Mouse (Mus musculus) neural tube, embryonic 13.5 days (tissue): ENCODE data around the gene Rprml. TPM values are rescaled to one million over a fixed set of nuclear protein-coding genes. Genes with fewer than 3 reads are reported as not detected.

Experiments
- ATAC-seq: fragments of 200-750 bp; cut with Nextera tagmentation; 2 replicates; pipeline ENCODE4 v1.8.0; 2017; ENCODE audit warnings: low read depth, mild to moderate bottlenecking, moderate TSS enrichment, moderate library complexity
- H3K27ac ChIP-seq: fragments of 300-500 bp; sonication (generic); replicated peaks from 2 replicates; pipeline ENCODE4 v1.5.1; 2015; ENCODE audit warnings: moderate library complexity, mild to moderate bottlenecking, inconsistent platforms
- H3K27me3 ChIP-seq: fragments of 300-500 bp; sonication (generic); 2 replicates; pipeline ENCODE4 v1.6.1; 2015; ENCODE audit warnings: mild to moderate bottlenecking, inconsistent platforms
- H3K36me3 ChIP-seq: fragments of 300-500 bp; sonication (generic); 2 replicates; pipeline ENCODE4 v1.6.1; 2015; ENCODE audit warnings: mild to moderate bottlenecking, inconsistent platforms
- H3K4me1 ChIP-seq: fragments of 300-500 bp; sonication (generic); replicated peaks from 2 replicates; pipeline ENCODE4 v1.6.1; 2015; ENCODE audit warnings: inconsistent platforms
- H3K4me2 ChIP-seq: fragments of 300-500 bp; sonication (generic); 2 replicates; pipeline ENCODE4 v1.6.1; 2015; ENCODE audit warnings: inconsistent platforms, mild to moderate bottlenecking, moderate library complexity
- H3K4me3 ChIP-seq: fragments of 300-500 bp; sonication (generic); 2 replicates; pipeline ENCODE4 v1.5.1; 2015; ENCODE audit warnings: mild to moderate bottlenecking, inconsistent platforms
- H3K9ac ChIP-seq: fragments of 300-500 bp; sonication (generic); 2 replicates; pipeline ENCODE4 v1.6.1; 2015; ENCODE audit warnings: moderate library complexity, mild to moderate bottlenecking, inconsistent platforms
- H3K9me3 ChIP-seq: fragments of 300-500 bp; sonication (generic); 2 replicates; pipeline ENCODE4 v1.6.1; 2016; ENCODE audit warnings: inconsistent platforms
- WGBS: fragments of 180-500 bp; shearing (Covaris S2); methylation state at CpG from one replicate; pipeline ENCODE4 v1.1.7; 2015; 5-methylcytosine and 5-hydroxymethylcytosine counted together
- polyA plus RNA-seq: library from polyadenylated mRNA; unstranded; fragments of >200 nt; fragmentation: Nextera tagmentation; extraction: Ambion mirVana; gene quantifications from 2 replicates; pipeline ENCODE4 v1.2.1, GENCODE M21; 2015

The Rprml gene
- not detected in 2 replicates for polyA plus RNA-seq

GRCm38 (mm10) chr11:103649301-103649982, at the start of gene Rprml:
Gene Rprml (plus strand): TSS chr11:103649570.
- H3K27ac ChIP-seq = no peak within 1 kb of the TSS
- peak within 1 kb of the TSS; percentile 39 for H3K4me3 ChIP-seq
- peaks cover 82% of the 10 kb centered on the region for H3K27me3 ChIP-seq
- no peak within 1 kb of the TSS for H3K9ac ChIP-seq
- peaks cover 18% of the 10 kb centered on the region for H3K4me1 ChIP-seq
- peak within 1 kb of the TSS; percentile 67 for H3K4me2 ChIP-seq
- no peak; the same call in 1 of the 2 replicates for ATAC-seq
- no peaks in the 10 kb centered on the region for H3K36me3 ChIP-seq
- WGBS = under 1% methylated on average over 71 of the region's 71 CpGs
- no peaks in the 10 kb centered on the region for H3K9me3 ChIP-seq

- H3K4me3 ChIP-seq = no peak overlapping the region
- H3K9ac ChIP-seq = no peak overlapping the region
- no peaks in the 10 kb centered on the region for H3K9me3 ChIP-seq
- no peaks in the 10 kb centered on the region for H3K36me3 ChIP-seq
- H3K27ac ChIP-seq = no peak overlapping the region
- no peak for ATAC-seq
- WGBS = 67% methylated on average over 5 of the region's 5 CpGs
- no peaks in the 10 kb centered on the region for H3K4me1 ChIP-seq
- H3K27me3 ChIP-seq = no peaks in the 10 kb centered on the region
- no peak overlapping the region for H3K4me2 ChIP-seq
Observed at GRCm38 (mm10) chr11:103606611-103607010, 42.8 kb upstream of the Rprml start.

GRCm38 (mm10) chr11:103610772-103611171, 38.6 kb upstream of the Rprml start:
- 97% methylated on average over 2 of the region's 2 CpGs for WGBS
- H3K36me3 ChIP-seq = no peaks in the 10 kb centered on the region
- no peak overlapping the region for H3K4me2 ChIP-seq
- H3K4me1 ChIP-seq = no peaks in the 10 kb centered on the region
- ATAC-seq = no peak
- no peak overlapping the region for H3K9ac ChIP-seq
- no peaks in the 10 kb centered on the region for H3K9me3 ChIP-seq
- no peak overlapping the region for H3K4me3 ChIP-seq
- no peaks in the 10 kb centered on the region for H3K27me3 ChIP-seq
- H3K27ac ChIP-seq = no peak overlapping the region

GRCm38 (mm10) chr11:103621040-103621439, 28.3 kb upstream of the Rprml start, which contains the start of gene Gm884:
Gene Gm884 (minus strand): TSS chr11:103621140.
- no peak within 1 kb of the TSS for H3K27ac ChIP-seq
- no peak within 1 kb of the TSS for H3K4me2 ChIP-seq
- H3K36me3 ChIP-seq = no peaks in the 10 kb centered on the region
- H3K9me3 ChIP-seq = no peaks in the 10 kb centered on the region
- H3K4me1 ChIP-seq = no peaks in the 10 kb centered on the region
- H3K4me3 ChIP-seq = no peak within 1 kb of the TSS
- H3K27me3 ChIP-seq = no peaks in the 10 kb centered on the region
- no peak within 1 kb of the TSS for H3K9ac ChIP-seq
- no peak for ATAC-seq
- 84% methylated on average over 9 of the region's 9 CpGs for WGBS

GRCm38 (mm10) chr11:103627453-103627852, 21.9 kb upstream of the Rprml start:
- H3K4me2 ChIP-seq = no peak overlapping the region
- H3K4me1 ChIP-seq = no peaks in the 10 kb centered on the region
- H3K36me3 ChIP-seq = no peaks in the 10 kb centered on the region
- no peak overlapping the region for H3K4me3 ChIP-seq
- H3K9me3 ChIP-seq = no peaks in the 10 kb centered on the region
- no peak overlapping the region for H3K9ac ChIP-seq
- H3K27me3 ChIP-seq = no peaks in the 10 kb centered on the region
- ATAC-seq = no peak
- H3K27ac ChIP-seq = no peak overlapping the region
- 84% methylated on average over 23 of the region's 23 CpGs for WGBS

GRCm38 (mm10) chr11:103634806-103635205, 14.6 kb upstream of the Rprml start:
- ATAC-seq = no peak
- Histone ChIP-seq H3K9ac (no peak overlapping the region), H3K27me3 (peaks cover 10% of the 10 kb centered on the region), H3K4me3 (no peak overlapping the region), H3K36me3 (no peaks in the 10 kb centered on the region), H3K4me2 (no peak overlapping the region), H3K27ac (no peak overlapping the region), H3K4me1 (no peaks in the 10 kb centered on the region), H3K9me3 (no peaks in the 10 kb centered on the region)
- 86% methylated on average over 7 of the region's 7 CpGs for WGBS

- H3K27me3 ChIP-seq = peaks cover 17% of the 10 kb centered on the region
- WGBS = 74% methylated on average over 3 of the region's 3 CpGs
- no peaks in the 10 kb centered on the region for H3K9me3 ChIP-seq
- no peak overlapping the region for H3K4me3 ChIP-seq
- H3K9ac ChIP-seq = no peak overlapping the region
- ATAC-seq = no peak
- H3K4me1 ChIP-seq = no peaks in the 10 kb centered on the region
- no peaks in the 10 kb centered on the region for H3K36me3 ChIP-seq
- no peak overlapping the region for H3K4me2 ChIP-seq
- H3K27ac ChIP-seq = no peak overlapping the region
Observed at GRCm38 (mm10) chr11:103635481-103635880, 13.9 kb upstream of the Rprml start.

- no peak overlapping the region for H3K27ac ChIP-seq
- no peak overlapping the region for H3K4me3 ChIP-seq
- 82% methylated on average over 6 of the region's 6 CpGs for WGBS
- no peak for ATAC-seq
- no peak overlapping the region for H3K9ac ChIP-seq
- H3K4me1 ChIP-seq = no peaks in the 10 kb centered on the region
- no peaks in the 10 kb centered on the region for H3K9me3 ChIP-seq
- no peak overlapping the region for H3K4me2 ChIP-seq
- peaks cover 24% of the 10 kb centered on the region for H3K27me3 ChIP-seq
- no peaks in the 10 kb centered on the region for H3K36me3 ChIP-seq
Observed at GRCm38 (mm10) chr11:103636261-103636660, 13.1 kb upstream of the Rprml start.

- Histone ChIP-seq H3K27me3 (peaks cover 24% of the 10 kb centered on the region), H3K36me3 (no peaks in the 10 kb centered on the region), H3K4me1 (no peaks in the 10 kb centered on the region), H3K9me3 (no peaks in the 10 kb centered on the region), H3K27ac (no peak within 1 kb of the TSS), H3K4me2 (0 out of 2 replicates have a peak within 1 kb of the TSS, but pooled peaks have one; percentile 16), H3K9ac (no peak within 1 kb of the TSS), H3K4me3 (no peak within 1 kb of the TSS)
- 82% methylated on average over 3 of the region's 3 CpGs for WGBS
- no peak for ATAC-seq
Observed at GRCm38 (mm10) chr11:103638790-103639189, 10.6 kb upstream of the Rprml start, which contains the start of gene Lyzl6. Gene Lyzl6 (minus strand): TSS chr11:103638890.

- no peak overlapping the region for H3K4me3 ChIP-seq
- H3K36me3 ChIP-seq = no peaks in the 10 kb centered on the region
- no peaks in the 10 kb centered on the region for H3K9me3 ChIP-seq
- 4% methylated on average over 10 of the region's 10 CpGs for WGBS
- no peaks in the 10 kb centered on the region for H3K4me1 ChIP-seq
- no peak overlapping the region for H3K27ac ChIP-seq
- H3K9ac ChIP-seq = no peak overlapping the region
- 0 out of 2 replicates have a peak overlapping the region, but pooled peaks have one; percentile 16 for H3K4me2 ChIP-seq
- ATAC-seq = no peak
- peaks cover 24% of the 10 kb centered on the region for H3K27me3 ChIP-seq
Observed at GRCm38 (mm10) chr11:103639407-103639946, 9.9 kb upstream of the Rprml start.

GRCm38 (mm10) chr11:103643211-103643610, 6.2 kb upstream of the Rprml start:
- ATAC-seq = no peak
- WGBS = 72% methylated on average over 9 of the region's 9 CpGs
- H3K9ac ChIP-seq = no peak overlapping the region
- no peak overlapping the region for H3K4me2 ChIP-seq
- H3K27me3 ChIP-seq = peaks cover 43% of the 10 kb centered on the region
- H3K27ac ChIP-seq = no peak overlapping the region
- no peaks in the 10 kb centered on the region for H3K9me3 ChIP-seq
- H3K4me1 ChIP-seq = 0 out of 2 replicates have a peak, but pooled peaks cover 5% of the 10 kb centered on the region
- no peaks in the 10 kb centered on the region for H3K36me3 ChIP-seq
- H3K4me3 ChIP-seq = no peak overlapping the region

GRCm38 (mm10) chr11:103645731-103646130, 3.6 kb upstream of the Rprml start:
- no peak for ATAC-seq
- Histone ChIP-seq H3K27ac (no peak overlapping the region), H3K4me3 (no peak overlapping the region), H3K36me3 (no peaks in the 10 kb centered on the region), H3K9me3 (no peaks in the 10 kb centered on the region), H3K27me3 (peaks cover 50% of the 10 kb centered on the region), H3K9ac (no peak overlapping the region), H3K4me2 (no peak overlapping the region), H3K4me1 (peaks cover 18% of the 10 kb centered on the region)
- 70% methylated on average over 8 of the region's 8 CpGs for WGBS
